Mouse (Mus musculus) liver, embryonic 14.5 days (tissue): ENCODE data around the gene Grid2.

Source experiments
- CTCF ChIP-seq: IDR thresholded peaks from 2 replicates; pipeline ENCODE4 v1.5.1; 2016; ENCODE audit warnings: antibody characterized with exemption, low read depth, control low read depth
- EP300 ChIP-seq: IDR thresholded peaks from 2 replicates; pipeline ENCODE4 v1.6.1; 2016; ENCODE audit warnings: antibody characterized with exemption, low read depth

GRCm38 (mm10) chr6:64479884-64480283 lies 1224.2 kb downstream of the Grid2 start:
- TF ChIP-seq CTCF, result no peak
- TF ChIP-seq EP300, result no peak
